Mouse (Mus musculus) thymus, adult 2 months (tissue): ENCODE data around the gene Plekha6. TPM values are rescaled to one million over a fixed set of nuclear protein-coding genes. Genes with fewer than 3 reads are reported as not detected.

Source experiments
- DNase-seq: peaks from one replicate; pipeline ENCODE4 v3.0.0; 2021
- H3K27ac ChIP-seq: fragments of 200-500 bp; 2 replicates; pipeline ENCODE4 v1.5.1; 2012; ENCODE audit warnings: low read length, control low read depth; ENCODE audit not compliant: control insufficient read depth, insufficient read depth
- H3K27me3 ChIP-seq: fragments of 200-500 bp; 2 replicates; pipeline ENCODE4 v1.6.1; 2012; ENCODE audit warnings: mild to moderate bottlenecking, low read length, moderate library complexity, mixed read lengths; ENCODE audit not compliant: control insufficient read depth, insufficient read depth
- H3K36me3 ChIP-seq: fragments of 200-500 bp; 2 replicates; pipeline ENCODE4 v1.6.1; 2012; ENCODE audit warnings: mild to moderate bottlenecking, low read length, moderate library complexity; ENCODE audit not compliant: control insufficient read depth, insufficient read depth
- H3K4me1 ChIP-seq: fragments of 200-500 bp; replicated peaks from 2 replicates; pipeline ENCODE4 v1.6.1; 2012; ENCODE audit warnings: low read length; ENCODE audit not compliant: control insufficient read depth, insufficient read depth
- H3K4me3 ChIP-seq: fragments of 200-500 bp; 2 replicates; pipeline ENCODE4 v1.5.1; 2012; ENCODE audit warnings: mild to moderate bottlenecking, low read length, control low read depth, moderate library complexity; ENCODE audit not compliant: control insufficient read depth, insufficient read depth
- CTCF ChIP-seq: fragments of 200-500 bp; IDR thresholded peaks from 2 replicates; pipeline ENCODE4 v1.5.1; 2012; ENCODE audit warnings: mild to moderate bottlenecking, control low read depth, low read length, moderate library complexity, borderline replicate concordance; ENCODE audit not compliant: control insufficient read depth, poor library complexity, insufficient read depth; ENCODE audit errors: extremely low read depth
- POLR2A ChIP-seq: fragments of 200-500 bp; IDR thresholded peaks from 2 replicates; pipeline ENCODE4 v1.6.1; 2012; ENCODE audit warnings: mild to moderate bottlenecking, low read length, control low read depth, moderate library complexity; ENCODE audit not compliant: control insufficient read depth, poor library complexity, insufficient read depth; ENCODE audit errors: extremely low read depth
- WGBS: fragments of 180-500 bp; shearing (Covaris S2); methylation state at CpG from one replicate; pipeline ENCODE4 v1.1.7; 2018; 5-methylcytosine and 5-hydroxymethylcytosine counted together
- polyA plus RNA-seq: library from polyadenylated mRNA; depleted of rRNA; stranded (reverse); fragments of >200 nt; gene quantifications from 2 replicates; pipeline ENCODE4 v1.2.3, GENCODE M21; 2012

The Plekha6 gene
- polyA plus RNA-seq, 1 experiment = 9.4 TPM

DNA sequence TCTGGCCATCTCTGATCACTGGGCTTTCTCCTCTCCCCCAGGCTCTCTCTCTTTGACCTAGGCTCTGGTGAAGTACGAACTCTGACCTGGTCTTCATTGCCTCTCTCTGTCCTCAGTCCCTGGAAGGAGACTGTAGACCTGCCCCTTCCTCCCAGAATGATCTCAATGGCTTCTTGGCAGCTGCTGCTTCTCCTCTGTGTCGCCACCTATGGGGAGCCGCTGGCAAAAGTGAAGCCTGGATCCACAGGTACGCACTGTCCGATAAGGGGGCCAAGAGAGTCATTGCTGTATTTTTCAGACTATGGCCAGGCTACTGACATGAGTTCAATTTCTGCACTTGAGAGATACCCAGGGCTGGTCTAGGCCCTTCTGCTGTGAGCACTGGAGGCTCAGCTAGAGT, 163.1 kb downstream of the Plekha6 start:
- H3K27me3 ChIP-seq = peaks cover 7% of the 10 kb centered on the region; the same call in 1 of the 2 replicates
- TF ChIP-seq POLR2A (no peak), CTCF (no peak)
- no peak for DNase-seq
- H3K36me3 ChIP-seq = no peaks in the 10 kb centered on the region
- H3K4me1 ChIP-seq = no peaks in the 10 kb centered on the region
- WGBS = 73% methylated on average over 5 of the region's 5 CpGs
- H3K4me3 ChIP-seq = no peak overlapping the region
- H3K27ac ChIP-seq = no peak overlapping the region

- H3K27me3 ChIP-seq = peaks cover 7% of the 10 kb centered on the region; the same call in 1 of the 2 replicates
- no peak overlapping the region for H3K27ac ChIP-seq
- no peaks in the 10 kb centered on the region for H3K36me3 ChIP-seq
- TF ChIP-seq CTCF (no peak), POLR2A (no peak)
- DNase-seq = no peak
- H3K4me3 ChIP-seq = no peak overlapping the region
- no peaks in the 10 kb centered on the region for H3K4me1 ChIP-seq
- WGBS = 94% methylated on average over 6 of the region's 6 CpGs
These were observed 164.3 kb downstream of the Plekha6 start for GRCm38 (mm10) chr1:133328299-133328795.

DNA sequence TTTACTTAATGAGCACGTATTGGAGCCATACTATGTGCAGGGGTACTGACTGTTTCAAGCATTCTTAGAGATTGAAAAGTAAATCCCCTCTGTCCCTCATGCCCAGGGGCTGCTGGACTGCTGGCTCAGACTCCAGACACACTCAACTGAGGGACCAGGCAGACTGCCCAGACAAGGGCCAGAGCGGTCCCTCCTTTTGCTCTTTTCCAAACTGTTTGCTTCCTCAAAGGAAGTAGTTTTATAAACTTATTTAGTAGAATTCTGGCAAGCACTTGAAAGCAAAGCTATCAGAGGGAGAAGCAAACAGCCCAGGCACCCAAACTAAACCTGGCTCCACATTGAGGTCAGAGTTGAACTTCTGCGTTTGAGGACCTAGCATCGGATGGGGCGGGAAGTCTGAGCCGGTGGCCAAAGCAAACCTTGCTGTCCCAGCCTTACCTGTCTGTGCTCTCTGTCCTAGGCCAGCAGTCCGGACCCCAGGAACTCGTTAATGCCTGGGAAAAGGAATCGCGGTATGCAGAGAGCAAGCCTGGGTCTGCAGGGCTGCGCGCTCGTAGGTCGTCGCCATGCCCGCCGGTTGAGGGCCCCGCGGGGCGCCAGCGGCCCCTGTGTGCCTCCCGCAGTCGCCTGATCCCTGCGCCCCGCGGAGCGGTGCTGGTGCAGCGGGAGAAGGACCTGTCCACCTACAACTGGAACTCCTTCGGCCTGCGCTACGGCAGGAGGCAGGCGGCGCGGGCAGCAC, 165.1 kb downstream of the Plekha6 start:
- no peak for DNase-seq
- Histone ChIP-seq H3K36me3 (no peaks in the 10 kb centered on the region), H3K4me1 (no peaks in the 10 kb centered on the region), H3K27ac (no peak overlapping the region), H3K27me3 (peaks cover 7% of the 10 kb centered on the region; the same call in 1 of the 2 replicates), H3K4me3 (no peak overlapping the region)
- TF ChIP-seq POLR2A = no peak
- no peak for TF ChIP-seq CTCF
- 17% methylated on average over 34 of the region's 34 CpGs for WGBS

GRCm38 (mm10) chr1:133329638-133329964, 165.6 kb downstream of the Plekha6 start:
- Histone ChIP-seq H3K4me1 (no peaks in the 10 kb centered on the region), H3K36me3 (no peaks in the 10 kb centered on the region), H3K4me3 (no peak overlapping the region), H3K27ac (no peak overlapping the region), H3K27me3 (peaks cover 7% of the 10 kb centered on the region; the same call in 1 of the 2 replicates)
- DNase-seq = no peak
- no peak for TF ChIP-seq POLR2A
- no peak for TF ChIP-seq CTCF
- 40% methylated on average over 7 of the region's 7 CpGs for WGBS

- H3K36me3 ChIP-seq = no peaks in the 10 kb centered on the region
- peaks cover 7% of the 10 kb centered on the region; the same call in 1 of the 2 replicates for H3K27me3 ChIP-seq
- TF ChIP-seq POLR2A = no peak
- no peak for TF ChIP-seq CTCF
- H3K4me1 ChIP-seq = no peaks in the 10 kb centered on the region
- no peak for DNase-seq
- H3K27ac ChIP-seq = no peak overlapping the region
- WGBS = 87% methylated on average over 3 of the region's 3 CpGs
- no peak overlapping the region for H3K4me3 ChIP-seq
These were observed 167.1 kb downstream of the Plekha6 start for GRCm38 (mm10) chr1:133331142-133331541.

- DNase-seq = no peak
- H3K27me3 ChIP-seq = peaks cover 7% of the 10 kb centered on the region; the same call in 1 of the 2 replicates
- TF ChIP-seq CTCF = no peak
- no peak for TF ChIP-seq POLR2A
- no peaks in the 10 kb centered on the region for H3K4me1 ChIP-seq
- no peak overlapping the region for H3K27ac ChIP-seq
- H3K36me3 ChIP-seq = no peaks in the 10 kb centered on the region
- H3K4me3 ChIP-seq = no peak overlapping the region
- 93% methylated on average over 11 of the region's 11 CpGs for WGBS
These were observed 168.8 kb downstream of the Plekha6 start for GRCm38 (mm10) chr1:133332656-133333430.
